Mouse (Mus musculus) kidney, embryonic 14.5 days (tissue): ENCODE data around the gene Ubtf. TPM values are rescaled to one million over a fixed set of nuclear protein-coding genes. Genes with fewer than 3 reads are reported as not detected.

ENCODE experiments used
- ATAC-seq: fragments of 200-750 bp; cut with Nextera tagmentation; 2 replicates; pipeline ENCODE4 v1.8.0; 2017; ENCODE audit warnings: moderate number of reproducible peaks, mild to moderate bottlenecking, moderate TSS enrichment, moderate library complexity; ENCODE audit not compliant: low FRiP score, low TSS enrichment
- H3K27ac ChIP-seq: fragments of 300-500 bp; sonication (generic); 2 replicates; pipeline ENCODE4 v1.5.1; 2014; ENCODE audit warnings: low read depth, mild to moderate bottlenecking, low read length, moderate library complexity, mixed read lengths
- H3K27me3 ChIP-seq: fragments of 300-500 bp; sonication (generic); 2 replicates; pipeline ENCODE4 v1.6.1; 2014; ENCODE audit warnings: mild to moderate bottlenecking, low read length; ENCODE audit not compliant: control insufficient read depth, insufficient read depth
- H3K36me3 ChIP-seq: fragments of 300-500 bp; sonication (generic); 2 replicates; pipeline ENCODE4 v1.6.1; 2014; ENCODE audit warnings: low read length, mixed read lengths; ENCODE audit not compliant: control insufficient read depth, insufficient read depth
- H3K4me1 ChIP-seq: fragments of 300-500 bp; sonication (generic); 2 replicates; pipeline ENCODE4 v1.6.1; 2014; ENCODE audit warnings: low read length, mixed read lengths; ENCODE audit not compliant: control insufficient read depth, insufficient read depth
- H3K4me2 ChIP-seq: fragments of 300-500 bp; sonication (generic); replicated peaks from 2 replicates; pipeline ENCODE4 v1.6.1; 2014; ENCODE audit warnings: low read depth, mild to moderate bottlenecking, low read length
- H3K4me3 ChIP-seq: fragments of 300-500 bp; sonication (generic); 2 replicates; pipeline ENCODE4 v1.5.1; 2014; ENCODE audit warnings: mild to moderate bottlenecking, low read length
- H3K9ac ChIP-seq: fragments of 300-500 bp; sonication (generic); 2 replicates; pipeline ENCODE4 v1.6.1; 2014; ENCODE audit warnings: low read depth, mild to moderate bottlenecking, low read length, moderate library complexity
- H3K9me3 ChIP-seq: fragments of 300-500 bp; sonication (generic); 2 replicates; pipeline ENCODE4 v1.6.1; 2016; ENCODE audit warnings: low read length; ENCODE audit not compliant: control insufficient read depth
- WGBS: fragments of 180-500 bp; shearing (Covaris S2); extraction: QIAGEN DNeasy Blood & Tissue Kit; methylation state at CpG from one replicate; pipeline ENCODE4 v1.1.7; 2014; 5-methylcytosine and 5-hydroxymethylcytosine counted together
- polyA plus RNA-seq: library from polyadenylated mRNA; unstranded; fragments of >200 nt; fragmentation: Nextera tagmentation; extraction: Ambion mirVana; gene quantifications from 2 replicates; pipeline ENCODE4 v1.2.1, GENCODE M21; 2014

The Ubtf gene
- polyA plus RNA-seq, 1 experiment from 2014 or later: 105 TPM

DNA sequence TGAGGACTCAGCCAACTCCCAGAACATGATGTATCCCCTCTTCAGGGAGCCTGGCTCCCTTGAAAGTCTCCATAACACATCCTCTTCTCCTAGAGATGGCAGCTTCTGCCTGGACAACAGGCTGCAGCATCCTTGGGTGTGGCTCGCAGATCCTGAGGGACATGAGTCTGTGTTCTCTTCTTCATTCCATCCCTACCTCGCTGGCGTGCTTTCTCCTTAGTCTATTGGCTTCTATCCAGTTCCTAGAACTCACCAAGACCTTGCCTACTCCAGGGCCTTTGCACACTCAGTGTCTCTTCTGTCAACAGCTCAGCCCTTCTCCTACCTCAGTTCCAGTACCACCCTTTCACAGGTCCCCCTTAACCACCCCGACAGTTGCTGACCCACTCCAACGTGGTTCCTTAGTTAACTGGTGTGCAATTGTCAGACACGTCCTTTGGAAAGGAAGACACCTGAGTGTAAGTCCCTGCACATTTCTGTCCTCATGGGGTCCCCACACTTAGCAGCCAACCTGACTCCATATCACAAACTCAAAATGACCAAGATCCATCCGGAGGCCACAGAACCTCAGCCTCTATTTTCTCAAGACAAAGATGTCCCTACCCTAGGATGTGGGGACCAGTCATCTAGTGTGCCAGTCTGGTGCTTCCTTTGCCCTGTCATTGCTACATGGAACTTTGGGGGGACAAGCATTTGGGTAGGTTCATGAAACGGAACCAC lies 42.4 kb upstream of the Ubtf start:
- H3K4me1 ChIP-seq: no peaks in the 10 kb centered on the region
- no peaks in the 10 kb centered on the region for H3K9me3 ChIP-seq
- no peak for ATAC-seq
- no peak overlapping the region for H3K4me3 ChIP-seq
- no peaks in the 10 kb centered on the region for H3K27me3 ChIP-seq
- WGBS: 86% methylated on average over 8 of the region's 8 CpGs
- no peak overlapping the region for H3K4me2 ChIP-seq
- no peaks in the 10 kb centered on the region for H3K36me3 ChIP-seq
- H3K9ac ChIP-seq: no peak overlapping the region
- H3K27ac ChIP-seq: no peak overlapping the region

DNA sequence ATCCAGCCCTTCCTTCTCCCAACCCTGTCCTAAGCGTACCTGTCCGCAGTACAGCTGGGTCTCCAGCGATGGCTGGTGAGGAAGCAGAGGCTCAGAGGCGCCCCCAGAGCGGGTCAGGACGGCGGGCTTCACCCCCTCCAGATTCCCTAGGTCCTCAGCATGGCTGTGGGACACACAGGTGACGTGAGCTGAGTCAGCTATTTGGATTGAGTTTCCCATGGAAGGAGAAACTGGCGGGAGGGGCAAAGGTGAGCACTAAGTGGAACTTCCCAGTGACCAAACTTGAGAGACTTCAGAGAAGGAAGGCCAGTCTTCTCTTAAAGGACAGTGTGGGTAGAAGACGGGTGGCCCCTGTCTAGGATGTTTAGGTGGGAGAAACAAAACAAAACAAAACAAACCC lies 38.8 kb upstream of the Ubtf start:
- H3K36me3 ChIP-seq: no peaks in the 10 kb centered on the region
- H3K27ac ChIP-seq: no peak overlapping the region
- ATAC-seq: no peak
- no peak overlapping the region for H3K4me2 ChIP-seq
- 65% methylated on average over 10 of the region's 10 CpGs for WGBS
- H3K27me3 ChIP-seq: no peaks in the 10 kb centered on the region
- H3K9me3 ChIP-seq: no peaks in the 10 kb centered on the region
- H3K4me1 ChIP-seq: no peaks in the 10 kb centered on the region
- no peak overlapping the region for H3K4me3 ChIP-seq
- no peak overlapping the region for H3K9ac ChIP-seq

DNA sequence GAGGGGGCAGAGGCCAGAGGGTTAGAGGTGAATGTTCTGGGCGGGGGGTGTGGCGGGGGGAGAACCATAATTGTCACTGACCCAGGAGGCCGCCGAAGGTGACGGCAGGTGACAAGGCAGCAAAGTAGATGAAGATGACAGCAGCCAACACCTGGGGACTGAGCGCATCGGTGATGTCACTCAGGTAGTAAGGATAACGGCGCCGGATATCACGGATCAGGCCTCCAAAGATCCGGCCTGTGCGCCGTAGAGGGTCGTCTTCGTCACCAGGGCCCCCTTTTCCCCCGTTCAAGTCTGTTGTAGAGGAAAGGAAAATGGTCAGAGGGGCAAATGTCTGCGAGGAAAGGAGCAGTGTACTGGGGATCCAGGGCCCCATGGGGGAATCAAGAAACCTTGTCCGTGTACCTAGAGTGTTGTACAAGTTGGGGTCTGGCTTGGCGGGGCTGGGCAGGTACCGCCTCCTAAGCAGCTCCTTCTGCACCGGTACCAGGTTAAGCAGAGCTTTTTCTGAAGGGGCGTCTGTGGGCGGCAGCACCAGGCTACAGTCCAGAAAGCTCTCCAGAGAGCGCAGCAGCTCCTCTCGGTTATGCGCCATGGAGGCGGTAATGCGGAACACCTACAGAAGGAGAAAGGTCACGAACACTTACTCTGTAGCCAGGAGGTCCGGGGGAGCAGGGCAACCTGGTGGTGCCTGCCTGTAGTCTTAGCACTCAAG lies 37.3 kb upstream of the Ubtf start:
- H3K4me1 ChIP-seq: 0 out of 2 replicates have a peak, but pooled peaks cover 6% of the 10 kb centered on the region
- no peak for ATAC-seq
- 61% methylated on average over 31 of the region's 31 CpGs for WGBS

GRCm38 (mm10) chr11:102356190-102356589 lies 36.6 kb upstream of the Ubtf start:
- no peak overlapping the region for H3K4me3 ChIP-seq
- no peaks in the 10 kb centered on the region; the same call in 1 of the 2 replicates for H3K27me3 ChIP-seq
- H3K4me2 ChIP-seq: no peak overlapping the region
- 83% methylated on average over 12 of the region's 12 CpGs for WGBS
- ATAC-seq: no peak
- 0 out of 2 replicates have a peak, but pooled peaks cover 6% of the 10 kb centered on the region for H3K4me1 ChIP-seq
- H3K9me3 ChIP-seq: no peaks in the 10 kb centered on the region
- H3K36me3 ChIP-seq: no peaks in the 10 kb centered on the region
- H3K9ac ChIP-seq: no peak overlapping the region
- H3K27ac ChIP-seq: no peak overlapping the region

More for the DNA sequence above, 37.3 kb upstream of the Ubtf start:
- Histone ChIP-seq H3K9me3 (no peaks in the 10 kb centered on the region), H3K27me3 (no peaks in the 10 kb centered on the region; the same call in 1 of the 2 replicates), H3K4me3 (no peak overlapping the region), H3K9ac (no peak overlapping the region), H3K36me3 (no peaks in the 10 kb centered on the region), H3K27ac (no peak overlapping the region), H3K4me2 (no peak overlapping the region)

DNA sequence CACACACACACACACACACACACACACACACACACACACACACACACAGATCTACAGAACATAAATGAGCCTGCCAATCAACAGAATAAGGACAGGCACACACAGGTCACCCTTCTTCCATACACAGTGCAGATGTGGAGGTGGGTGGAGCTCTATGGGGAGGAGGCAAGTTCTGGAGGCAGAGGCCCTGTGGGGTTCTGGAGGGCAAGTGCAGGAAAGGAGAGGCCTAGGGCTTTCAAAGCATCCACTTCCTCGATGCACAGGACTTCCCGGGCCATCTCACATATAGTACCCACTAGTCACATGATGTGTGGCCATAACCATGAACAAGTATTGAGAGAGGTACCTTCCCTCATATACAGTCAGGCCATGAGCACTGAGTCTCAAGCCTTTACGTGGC lies 36.0 kb upstream of the Ubtf start:
- H3K36me3 ChIP-seq: no peaks in the 10 kb centered on the region
- ATAC-seq: no peak
- no peak overlapping the region for H3K4me2 ChIP-seq
- 83% methylated on average over 3 of the region's 3 CpGs for WGBS
- H3K27me3 ChIP-seq: no peaks in the 10 kb centered on the region; the same call in 1 of the 2 replicates
- H3K27ac ChIP-seq: no peak overlapping the region
- 0 out of 2 replicates have a peak, but pooled peaks cover 6% of the 10 kb centered on the region for H3K4me1 ChIP-seq
- no peak overlapping the region for H3K4me3 ChIP-seq
- no peak overlapping the region for H3K9ac ChIP-seq
- no peaks in the 10 kb centered on the region for H3K9me3 ChIP-seq

DNA sequence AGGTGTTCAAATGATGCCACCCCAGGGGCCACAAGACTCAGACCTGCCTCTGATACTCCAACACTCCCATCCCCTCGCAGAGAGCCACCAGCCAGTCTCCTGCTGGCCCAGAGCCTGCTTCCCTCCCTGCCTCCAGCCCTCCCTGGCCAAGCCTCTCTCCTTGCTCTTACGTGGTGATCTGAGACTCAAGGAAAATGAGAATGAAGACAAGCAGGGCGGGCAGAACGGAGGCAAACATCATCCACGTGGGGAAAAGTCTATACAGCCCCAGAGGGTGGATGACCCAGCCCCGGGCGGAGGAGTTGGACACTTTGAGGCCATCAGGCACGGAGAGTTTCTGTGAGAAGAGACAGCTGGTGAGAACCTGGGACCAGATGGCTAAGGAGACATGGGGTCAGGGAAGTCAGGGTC lies 33.5 kb upstream of the Ubtf start:
- no peaks in the 10 kb centered on the region for H3K9me3 ChIP-seq
- H3K4me1 ChIP-seq: 0 out of 2 replicates have a peak, but pooled peaks cover 6% of the 10 kb centered on the region
- H3K4me3 ChIP-seq: no peak overlapping the region
- ATAC-seq: no peak; the same call in 1 of the 2 replicates
- H3K27ac ChIP-seq: no peak overlapping the region
- WGBS: 19% methylated on average over 8 of the region's 8 CpGs
- H3K9ac ChIP-seq: no peak overlapping the region
- no peak overlapping the region for H3K4me2 ChIP-seq
- no peaks in the 10 kb centered on the region for H3K36me3 ChIP-seq
- no peaks in the 10 kb centered on the region; the same call in 1 of the 2 replicates for H3K27me3 ChIP-seq

DNA sequence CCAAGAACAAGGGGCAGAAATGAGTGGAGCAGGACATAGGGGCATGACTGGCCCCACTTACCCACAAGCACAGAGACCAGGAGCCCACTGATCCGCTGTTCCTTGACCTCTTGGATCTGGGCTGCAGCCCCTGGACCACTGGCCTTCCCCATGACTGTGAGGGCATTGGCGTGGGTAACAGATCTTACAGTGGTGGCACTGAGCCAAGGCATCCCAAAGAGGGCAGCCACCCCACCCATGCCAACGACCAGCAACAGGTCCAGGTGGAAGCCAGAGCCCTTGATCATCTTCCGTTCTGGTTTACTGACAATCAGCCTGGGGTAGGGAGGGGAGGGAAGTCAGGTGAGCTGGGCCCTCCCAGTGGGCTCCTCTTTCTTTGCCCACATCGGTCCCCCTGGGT lies 32.8 kb upstream of the Ubtf start:
- Histone ChIP-seq H3K4me3 (no peak overlapping the region), H3K9ac (no peak overlapping the region), H3K36me3 (no peaks in the 10 kb centered on the region), H3K4me2 (no peak overlapping the region), H3K27ac (no peak overlapping the region), H3K4me1 (0 out of 2 replicates have a peak, but pooled peaks cover 6% of the 10 kb centered on the region), H3K9me3 (no peaks in the 10 kb centered on the region), H3K27me3 (no peaks in the 10 kb centered on the region; the same call in 1 of the 2 replicates)
- WGBS: 55% methylated on average over 5 of the region's 5 CpGs
- no peak for ATAC-seq

DNA sequence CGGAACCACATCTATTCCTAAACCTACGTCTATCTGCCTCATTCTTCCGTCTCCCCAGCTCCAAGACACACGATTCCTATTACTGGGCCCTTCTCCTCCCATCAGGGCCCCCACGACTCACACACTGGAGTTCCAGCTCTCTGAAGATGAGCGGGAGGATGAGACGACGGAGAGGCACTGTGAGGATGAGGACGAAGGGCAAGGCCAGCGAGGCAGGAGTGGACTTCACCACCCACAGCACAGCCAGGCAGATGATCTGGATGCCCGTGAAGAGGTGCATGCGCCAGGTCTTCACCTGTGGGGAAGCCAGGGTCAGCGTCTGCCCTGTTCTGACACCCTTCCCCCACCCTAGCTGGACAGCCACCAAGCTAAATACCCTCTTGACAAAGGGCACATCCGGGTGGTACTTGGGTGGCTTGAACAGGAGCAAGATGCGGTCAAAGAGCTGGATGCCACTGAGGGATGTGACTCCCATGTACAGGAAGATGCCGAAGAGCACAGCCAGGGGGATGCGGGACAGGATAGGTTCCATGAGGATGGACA lies 31.5 kb upstream of the Ubtf start:
- 78% methylated on average over 17 of the region's 17 CpGs for WGBS
- H3K36me3 ChIP-seq: no peaks in the 10 kb centered on the region
- no peak overlapping the region for H3K27ac ChIP-seq
- no peaks in the 10 kb centered on the region for H3K9me3 ChIP-seq
- no peak overlapping the region for H3K4me3 ChIP-seq
- H3K4me2 ChIP-seq: no peak overlapping the region
- no peak overlapping the region for H3K9ac ChIP-seq
- 0 out of 2 replicates have a peak, but pooled peaks cover 6% of the 10 kb centered on the region for H3K4me1 ChIP-seq
- H3K27me3 ChIP-seq: no peaks in the 10 kb centered on the region; the same call in 1 of the 2 replicates
- ATAC-seq: no peak

GRCm38 (mm10) chr11:102350416-102350815 lies 30.9 kb upstream of the Ubtf start:
- Histone ChIP-seq H3K4me1 (0 out of 2 replicates have a peak, but pooled peaks cover 6% of the 10 kb centered on the region), H3K9ac (no peak overlapping the region), H3K4me3 (no peak overlapping the region), H3K27me3 (no peaks in the 10 kb centered on the region; the same call in 1 of the 2 replicates), H3K9me3 (no peaks in the 10 kb centered on the region), H3K27ac (no peak overlapping the region), H3K4me2 (no peak overlapping the region), H3K36me3 (no peaks in the 10 kb centered on the region)
- 82% methylated on average over 4 of the region's 4 CpGs for WGBS
- no peak for ATAC-seq
